Mouse (Mus musculus) midbrain, embryonic 12.5 days (tissue): ENCODE measurements around the gene Col6a1. TPM values are rescaled to one million over a fixed set of nuclear protein-coding genes. Genes with fewer than 3 reads are reported as not detected.

Source experiments
- ATAC-seq: fragments of 200-750 bp; cut with Nextera tagmentation; 2 replicates; pipeline ENCODE4 v1.8.0; 2017; ENCODE audit warnings: low read depth, moderate TSS enrichment, moderate library complexity; ENCODE audit not compliant: low FRiP score
- H3K27ac ChIP-seq: fragments of 300-500 bp; sonication (generic); replicated peaks from 2 replicates; pipeline ENCODE4 v1.5.1; 2016; ENCODE audit warnings: mild to moderate bottlenecking
- H3K27me3 ChIP-seq: fragments of 300-500 bp; sonication (generic); 2 replicates; pipeline ENCODE4 v1.6.1; 2016; ENCODE audit warnings: mild to moderate bottlenecking
- H3K36me3 ChIP-seq: fragments of 300-500 bp; sonication (generic); 2 replicates; pipeline ENCODE4 v1.6.1; 2016
- H3K4me1 ChIP-seq: fragments of 300-500 bp; sonication (generic); 2 replicates; pipeline ENCODE4 v1.6.1; 2016
- H3K4me2 ChIP-seq: fragments of 300-500 bp; sonication (generic); replicated peaks from 2 replicates; pipeline ENCODE4 v1.6.1; 2016; ENCODE audit warnings: mild to moderate bottlenecking, moderate library complexity
- H3K4me3 ChIP-seq: fragments of 300-500 bp; sonication (generic); 2 replicates; pipeline ENCODE4 v1.5.1; 2016; ENCODE audit warnings: mild to moderate bottlenecking
- H3K9ac ChIP-seq: fragments of 300-500 bp; sonication (generic); replicated peaks from 2 replicates; pipeline ENCODE4 v1.6.1; 2016; ENCODE audit warnings: mild to moderate bottlenecking, moderate library complexity
- H3K9me3 ChIP-seq: fragments of 300-500 bp; sonication (generic); 2 replicates; pipeline ENCODE4 v1.6.1; 2016; ENCODE audit warnings: mild to moderate bottlenecking
- WGBS: fragments of 180-500 bp; shearing (Covaris S2); methylation state at CpG from one replicate; pipeline ENCODE4 v1.1.7; 2016; 5-methylcytosine and 5-hydroxymethylcytosine counted together
- polyA plus RNA-seq: library from polyadenylated mRNA; unstranded; fragments of >200 nt; fragmentation: Nextera tagmentation; extraction: Ambion mirVana; gene quantifications from 2 replicates; pipeline ENCODE4 v1.2.1, GENCODE M21; 2016

Gene Col6a1
- polyA plus RNA-seq, 1 experiment from 2014 or later, result 33.3 TPM

DNA sequence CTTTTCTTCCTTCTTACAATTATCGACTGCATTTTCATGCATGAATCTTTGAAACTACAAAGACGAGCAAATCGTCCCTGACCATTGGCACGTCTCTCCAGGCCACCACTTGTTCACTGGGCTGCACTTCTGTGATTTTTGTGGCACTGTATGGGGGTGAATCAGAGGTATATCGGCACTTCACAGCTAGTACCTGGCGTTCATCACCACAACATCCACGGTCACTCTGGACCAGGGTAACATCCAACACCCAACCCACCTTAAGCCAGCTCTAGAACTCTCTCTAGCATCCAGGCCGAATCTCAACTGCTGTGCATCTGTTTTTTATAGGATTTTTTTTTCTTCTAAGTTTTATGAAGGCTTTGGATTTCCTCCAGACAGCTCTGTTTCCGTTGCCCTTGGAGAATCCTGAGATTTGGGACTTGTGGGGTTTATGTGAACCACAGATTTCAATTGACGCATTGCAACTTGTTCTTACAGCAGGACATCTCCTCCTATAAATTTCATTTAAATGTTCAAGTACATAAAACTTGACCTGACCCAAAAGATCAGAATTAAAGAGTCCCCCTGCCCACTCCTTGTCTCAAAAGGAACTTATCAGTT is 30.6 kb downstream of the Col6a1 start:
- Histone ChIP-seq H3K4me1 (no peaks in the 10 kb centered on the region), H3K36me3 (no peaks in the 10 kb centered on the region), H3K9me3 (no peaks in the 10 kb centered on the region), H3K9ac (no peak overlapping the region), H3K4me3 (no peak overlapping the region), H3K27ac (no peak overlapping the region), H3K4me2 (no peak overlapping the region), H3K27me3 (no peaks in the 10 kb centered on the region)
- no peak for ATAC-seq
- WGBS, result 88% methylated on average over 10 of the region's 10 CpGs

- Histone ChIP-seq H3K4me2 (no peak overlapping the region), H3K36me3 (no peaks in the 10 kb centered on the region), H3K9me3 (no peaks in the 10 kb centered on the region), H3K4me1 (no peaks in the 10 kb centered on the region), H3K27ac (no peak overlapping the region), H3K9ac (no peak overlapping the region), H3K4me3 (no peak overlapping the region), H3K27me3 (no peaks in the 10 kb centered on the region)
- no peak for ATAC-seq
- WGBS, result 38% methylated on average over 7 of the region's 7 CpGs
Observed at GRCm38 (mm10) chr10:76694765-76695164, 31.2 kb downstream of the Col6a1 start.

- no peaks in the 10 kb centered on the region for H3K4me1 ChIP-seq
- no peaks in the 10 kb centered on the region for H3K36me3 ChIP-seq
- H3K9ac ChIP-seq, result no peak overlapping the region
- ATAC-seq, result no peak
- no peaks in the 10 kb centered on the region for H3K9me3 ChIP-seq
- no peak overlapping the region for H3K27ac ChIP-seq
- H3K4me3 ChIP-seq, result no peak overlapping the region
- no peak overlapping the region for H3K4me2 ChIP-seq
- 84% methylated on average over 2 of the region's 2 CpGs for WGBS
- H3K27me3 ChIP-seq, result no peaks in the 10 kb centered on the region
Observed at GRCm38 (mm10) chr10:76693446-76693845, 32.5 kb downstream of the Col6a1 start.

- H3K36me3 ChIP-seq, result no peaks in the 10 kb centered on the region
- H3K9me3 ChIP-seq, result no peaks in the 10 kb centered on the region
- ATAC-seq, result no peak
- no peak overlapping the region for H3K9ac ChIP-seq
- WGBS, result 94% methylated on average over 10 of the region's 10 CpGs
- H3K27me3 ChIP-seq, result peaks cover 3% of the 10 kb centered on the region; the same call in 1 of the 2 replicates
- no peaks in the 10 kb centered on the region for H3K4me1 ChIP-seq
- no peak overlapping the region for H3K27ac ChIP-seq
- no peak overlapping the region for H3K4me2 ChIP-seq
- H3K4me3 ChIP-seq, result no peak overlapping the region
Observed at GRCm38 (mm10) chr10:76685451-76686017, 40.4 kb downstream of the Col6a1 start.

DNA sequence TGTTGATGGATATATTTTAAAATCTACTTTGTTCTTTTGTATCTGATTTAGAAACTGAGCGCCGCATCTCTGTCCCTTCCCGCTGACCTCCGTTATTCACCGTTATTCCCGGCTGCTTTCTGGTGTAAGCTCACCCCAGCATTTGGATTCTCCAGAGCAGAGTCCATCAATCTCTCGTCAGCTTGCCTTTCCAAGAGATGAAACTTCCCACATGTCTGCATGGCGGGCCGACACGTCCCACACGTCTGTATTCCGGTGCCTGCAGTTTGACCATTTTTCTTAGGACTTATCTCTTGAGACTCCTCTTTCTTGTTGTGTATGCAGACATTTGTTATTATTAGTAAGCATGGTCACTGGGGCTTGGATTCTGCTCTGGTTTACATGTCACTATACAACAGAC is 42.0 kb downstream of the Col6a1 start:
- H3K36me3 ChIP-seq, result no peaks in the 10 kb centered on the region
- H3K9ac ChIP-seq, result no peak overlapping the region
- no peak for ATAC-seq
- no peak overlapping the region for H3K27ac ChIP-seq
- H3K4me3 ChIP-seq, result no peak overlapping the region
- H3K4me2 ChIP-seq, result no peak overlapping the region
- H3K4me1 ChIP-seq, result no peaks in the 10 kb centered on the region
- H3K9me3 ChIP-seq, result no peaks in the 10 kb centered on the region
- 82% methylated on average over 12 of the region's 12 CpGs for WGBS
- H3K27me3 ChIP-seq, result peaks cover 3% of the 10 kb centered on the region; the same call in 1 of the 2 replicates

DNA sequence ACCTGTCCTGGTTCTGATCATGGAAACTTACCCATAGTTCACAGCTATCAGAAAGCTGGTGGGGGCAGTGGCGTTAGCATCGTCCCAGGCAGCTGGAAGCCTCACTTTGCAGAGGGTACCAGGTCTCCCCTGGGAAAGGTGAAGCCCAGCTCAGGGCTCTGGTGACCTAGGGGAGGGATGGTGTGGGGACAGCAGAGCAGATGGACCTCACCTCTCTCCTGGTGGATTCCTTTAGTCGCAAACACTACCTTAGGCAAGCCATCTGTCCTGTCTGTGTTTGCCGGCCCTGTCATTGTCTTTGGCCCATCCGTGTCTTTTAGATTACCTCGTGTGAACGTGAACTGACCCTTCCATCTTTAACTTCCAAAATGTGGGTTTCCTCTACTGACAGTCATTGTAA is 42.5 kb downstream of the Col6a1 start:
- ATAC-seq, result no peak
- Histone ChIP-seq H3K9ac (no peak overlapping the region), H3K4me1 (no peaks in the 10 kb centered on the region)

DNA sequence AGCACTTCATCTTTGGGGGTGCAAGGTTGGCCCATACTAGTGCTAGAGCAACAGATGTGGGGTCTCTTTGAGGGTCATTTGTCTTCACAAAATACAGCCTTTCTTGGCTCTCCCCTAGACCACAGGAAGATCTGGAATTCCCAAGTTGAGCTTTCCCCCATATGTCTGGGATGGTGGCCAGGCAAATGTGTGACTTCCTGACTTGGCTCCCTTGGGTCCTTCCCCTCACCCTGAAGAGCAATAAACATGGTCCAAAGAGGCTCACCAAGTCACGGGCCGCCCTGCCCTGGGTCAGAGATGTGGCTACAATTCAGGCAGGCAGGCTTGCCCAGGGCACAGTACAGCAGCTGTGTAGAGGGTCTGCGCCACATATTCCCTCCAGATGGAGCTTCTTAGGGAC is 44.1 kb downstream of the Col6a1 start:
- H3K36me3 ChIP-seq, result no peaks in the 10 kb centered on the region
- no peak overlapping the region for H3K27ac ChIP-seq
- H3K4me2 ChIP-seq, result no peak overlapping the region
- peaks cover 3% of the 10 kb centered on the region; the same call in 1 of the 2 replicates for H3K27me3 ChIP-seq
- no peaks in the 10 kb centered on the region for H3K9me3 ChIP-seq
- no peaks in the 10 kb centered on the region for H3K4me1 ChIP-seq
- no peak for ATAC-seq
- H3K9ac ChIP-seq, result no peak overlapping the region
- WGBS, result 80% methylated on average over 3 of the region's 3 CpGs
- no peak overlapping the region for H3K4me3 ChIP-seq

More for the DNA sequence above, 42.5 kb downstream of the Col6a1 start:
- H3K36me3 ChIP-seq, result no peaks in the 10 kb centered on the region
- H3K9me3 ChIP-seq, result no peaks in the 10 kb centered on the region
- H3K27ac ChIP-seq, result no peak overlapping the region
- H3K4me3 ChIP-seq, result no peak overlapping the region
- H3K4me2 ChIP-seq, result no peak overlapping the region
- 70% methylated on average over 7 of the region's 7 CpGs for WGBS
- H3K27me3 ChIP-seq, result peaks cover 3% of the 10 kb centered on the region; the same call in 1 of the 2 replicates

DNA sequence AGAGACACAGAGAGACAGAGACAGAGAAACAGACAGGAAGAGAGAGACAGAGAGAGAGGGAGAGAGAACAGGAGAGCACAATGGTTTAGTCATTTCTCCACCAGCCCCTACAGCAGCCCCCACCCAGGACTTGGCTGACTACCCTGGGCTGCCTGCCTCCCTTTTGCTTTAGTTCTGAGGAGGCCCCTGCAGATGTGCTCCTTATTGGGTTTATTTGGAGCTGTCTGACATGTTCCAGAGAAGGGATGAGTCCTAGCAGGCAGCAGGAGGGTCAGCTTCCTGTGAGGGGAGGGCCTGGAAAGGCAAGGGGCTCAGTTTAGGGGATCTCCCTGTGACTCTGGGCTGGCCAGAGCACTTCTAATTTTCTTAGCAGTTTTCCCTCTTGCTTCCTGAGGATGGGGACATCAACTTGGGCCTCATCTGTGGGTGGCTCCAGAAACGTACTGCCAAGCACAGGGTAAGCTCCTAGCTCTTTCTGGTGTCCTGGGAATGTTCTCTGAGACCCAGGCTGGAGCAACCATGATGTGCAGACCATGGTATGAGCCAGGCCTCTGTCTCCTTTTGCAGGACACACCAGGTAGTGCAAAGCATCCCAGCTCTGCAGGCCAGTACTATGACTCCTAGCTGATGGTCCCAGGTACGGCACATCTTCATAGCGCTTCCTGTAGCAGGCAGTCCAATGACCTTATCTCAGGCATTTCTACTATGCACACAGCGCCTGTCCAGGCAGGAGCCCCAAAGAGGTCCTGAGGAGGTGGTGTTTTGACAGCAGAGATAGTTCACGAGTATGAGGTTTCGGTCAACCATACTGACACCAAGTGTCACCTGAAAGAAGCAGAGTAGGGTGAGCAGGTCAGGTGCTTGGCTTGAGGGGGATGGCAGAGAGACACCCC is 45.0 kb downstream of the Col6a1 start:
- WGBS, result 85% methylated on average over 6 of the region's 6 CpGs
- Histone ChIP-seq H3K4me2 (no peak overlapping the region), H3K9me3 (no peaks in the 10 kb centered on the region), H3K4me3 (no peak overlapping the region), H3K36me3 (no peaks in the 10 kb centered on the region), H3K27me3 (peaks cover 3% of the 10 kb centered on the region; the same call in 1 of the 2 replicates), H3K9ac (no peak overlapping the region), H3K27ac (no peak overlapping the region), H3K4me1 (no peaks in the 10 kb centered on the region)
- no peak for ATAC-seq

DNA sequence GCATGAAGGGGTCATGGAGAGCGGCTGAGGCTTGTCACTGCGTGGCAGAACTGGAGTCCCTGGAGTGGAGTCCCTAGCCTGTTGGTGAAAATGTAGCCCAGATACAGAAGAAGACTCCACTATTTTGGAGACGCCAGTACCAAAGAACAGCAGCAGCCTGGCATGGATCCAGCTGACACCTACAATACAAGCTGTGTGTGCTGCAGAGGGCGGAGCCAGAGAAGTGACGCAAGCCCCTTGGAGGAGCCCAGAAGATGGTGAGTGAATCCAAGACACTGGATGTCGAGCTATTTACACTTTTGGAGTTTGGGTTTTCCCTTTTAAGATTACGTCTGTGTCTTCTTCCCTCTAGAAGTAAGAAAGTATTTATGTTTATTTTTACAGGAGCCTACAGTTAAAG is 47.8 kb downstream of the Col6a1 start:
- Histone ChIP-seq H3K27ac (no peak overlapping the region), H3K9ac (no peak overlapping the region), H3K4me3 (no peak overlapping the region), H3K27me3 (peaks cover 3% of the 10 kb centered on the region; the same call in 1 of the 2 replicates), H3K36me3 (no peaks in the 10 kb centered on the region), H3K9me3 (no peaks in the 10 kb centered on the region), H3K4me2 (no peak overlapping the region), H3K4me1 (no peaks in the 10 kb centered on the region)
- ATAC-seq, result no peak
- 70% methylated on average over 7 of the region's 7 CpGs for WGBS

GRCm38 (mm10) chr10:76675268-76675667 is 50.7 kb downstream of the Col6a1 start:
- Histone ChIP-seq H3K27ac (no peak overlapping the region), H3K27me3 (no peaks in the 10 kb centered on the region), H3K9me3 (no peaks in the 10 kb centered on the region), H3K4me1 (no peaks in the 10 kb centered on the region), H3K4me2 (no peak overlapping the region), H3K9ac (no peak overlapping the region), H3K36me3 (no peaks in the 10 kb centered on the region), H3K4me3 (no peak overlapping the region)
- WGBS, result 86% methylated on average over 2 of the region's 2 CpGs
- no peak for ATAC-seq

GRCm38 (mm10) chr10:76674581-76674980 is 51.4 kb downstream of the Col6a1 start:
- Histone ChIP-seq H3K4me1 (no peaks in the 10 kb centered on the region), H3K27ac (no peak overlapping the region), H3K36me3 (no peaks in the 10 kb centered on the region), H3K9ac (no peak overlapping the region), H3K27me3 (no peaks in the 10 kb centered on the region), H3K4me3 (no peak overlapping the region), H3K4me2 (no peak overlapping the region), H3K9me3 (no peaks in the 10 kb centered on the region)
- 86% methylated on average over 6 of the region's 6 CpGs for WGBS
- ATAC-seq, result no peak

GRCm38 (mm10) chr10:76671939-76672338 is 54.0 kb downstream of the Col6a1 start:
- no peak for ATAC-seq
- WGBS, result 87% methylated on average over 9 of the region's 9 CpGs
- Histone ChIP-seq H3K4me2 (no peak overlapping the region), H3K27ac (no peak overlapping the region), H3K27me3 (no peaks in the 10 kb centered on the region), H3K36me3 (no peaks in the 10 kb centered on the region), H3K4me1 (no peaks in the 10 kb centered on the region), H3K9me3 (no peaks in the 10 kb centered on the region), H3K4me3 (no peak overlapping the region), H3K9ac (no peak overlapping the region)
